Mouse (Mus musculus) brain, embryonic 14.5 days (tissue): ENCODE data around the gene 1110008P14Rik.

Experiments
- CTCF ChIP-seq: fragments of 200-500 bp; IDR thresholded peaks from 2 replicates; pipeline ENCODE4 v1.5.1; 2012; ENCODE audit warnings: inconsistent platforms, mild to moderate bottlenecking, moderate library complexity, borderline replicate concordance; ENCODE audit not compliant: insufficient read depth, insufficient read length; ENCODE audit errors: extremely low read depth
- POLR2A ChIP-seq: fragments of 200-500 bp; IDR thresholded peaks from 2 replicates; pipeline ENCODE4 v1.6.1; 2012; ENCODE audit warnings: mild to moderate bottlenecking, inconsistent platforms, borderline replicate concordance; ENCODE audit not compliant: poor library complexity, insufficient read depth, insufficient read length, severe bottlenecking; ENCODE audit errors: extremely low read depth

- TF ChIP-seq CTCF (no peak), POLR2A (no peak)
Measured at GRCm38 (mm10) chr2:32332159-32332558, 49.6 kb downstream of the 1110008P14Rik start.
